Mouse (Mus musculus) G1E (cell line): ENCODE measurements around the gene Atf6. TPM values are rescaled to one million over a fixed set of nuclear protein-coding genes. Genes with fewer than 3 reads are reported as not detected.

Experiments used
- ATAC-seq: 2 replicates; pipeline ENCODE4 v1.8.0; 2016; ENCODE audit warnings: mild to moderate bottlenecking; ENCODE audit not compliant: insufficient number of reproducible peaks, poor library complexity, low FRiP score, severe bottlenecking; ENCODE audit errors: extremely low read depth
- DNase-seq: peaks from one replicate; pipeline ENCODE4 v3.0.0; 2012; ENCODE audit warnings: low spot score
- H3K27me3 ChIP-seq: 2 replicates; pipeline ENCODE4 v1.6.1; 2012; ENCODE audit warnings: mild to moderate bottlenecking, low read length, inconsistent platforms; ENCODE audit not compliant: insufficient read depth
- H3K36me3 ChIP-seq: replicated peaks from 2 replicates; pipeline ENCODE3; 2012; ENCODE audit warnings: mild to moderate bottlenecking, inconsistent platforms
- H3K4me1 ChIP-seq: 2 replicates; pipeline ENCODE4 v1.6.1; 2012; ENCODE audit warnings: low read depth, low read length, inconsistent platforms, mixed read lengths; ENCODE audit not compliant: insufficient read depth
- H3K4me3 ChIP-seq: 2 replicates; pipeline ENCODE4 v1.5.1; 2012; ENCODE audit warnings: low read depth, mild to moderate bottlenecking, inconsistent platforms, low read length, moderate library complexity, mixed read lengths
- H3K9me3 ChIP-seq: replicated peaks from 2 replicates; pipeline ENCODE4 v1.6.1; 2012; ENCODE audit warnings: inconsistent platforms
- CTCF ChIP-seq: IDR thresholded peaks from 2 replicates; pipeline ENCODE4 v1.5.1; 2012; ENCODE audit warnings: low read depth, low read length, inconsistent platforms, mixed read lengths
- GATA1 ChIP-seq: IDR thresholded peaks from 2 replicates; pipeline ENCODE4 v1.6.1; 2012; ENCODE audit warnings: borderline replicate concordance, low read length, inconsistent platforms, mixed read lengths
- GATA2 ChIP-seq: IDR thresholded peaks from 2 replicates; pipeline ENCODE4 v1.6.1; 2012; ENCODE audit warnings: low read depth, low read length, inconsistent platforms, borderline replicate concordance
- POLR2AphosphoS5 ChIP-seq: IDR thresholded peaks from 2 replicates; pipeline ENCODE4 v1.6.1; 2012; ENCODE audit warnings: low read depth, low read length, inconsistent platforms; ENCODE audit not compliant: insufficient replicate concordance
- TAL1 ChIP-seq: conservative IDR thresholded peaks from 2 replicates; pipeline ENCODE4 v1.6.1; 2012; ENCODE audit warnings: low read depth, low read length, inconsistent platforms, mixed read lengths
- polyA plus RNA-seq: library from polyadenylated mRNA; stranded (reverse); fragments of >175 nt; gene quantifications from 2 replicates; pipeline ENCODE4 v1.2.3, GENCODE M21; 2012
- total RNA-seq, 2 experiments: library from RNA; stranded (forward) in 1 of 2; stranded (reverse) in 1 of 2; fragments of 200-1000 nt in 1 of 2; fragments of >200 nt in 1 of 2; fragmentation: Nextera tagmentation in 1 of 2; gene quantifications; 2 replicates each; pipeline ENCODE4 v1.2.3; 2014 to 2017

Atf6 gene
- total and polyA plus RNA-seq, 3 experiments = 2.1 to 44.6 (median 22.7) TPM

DNA sequence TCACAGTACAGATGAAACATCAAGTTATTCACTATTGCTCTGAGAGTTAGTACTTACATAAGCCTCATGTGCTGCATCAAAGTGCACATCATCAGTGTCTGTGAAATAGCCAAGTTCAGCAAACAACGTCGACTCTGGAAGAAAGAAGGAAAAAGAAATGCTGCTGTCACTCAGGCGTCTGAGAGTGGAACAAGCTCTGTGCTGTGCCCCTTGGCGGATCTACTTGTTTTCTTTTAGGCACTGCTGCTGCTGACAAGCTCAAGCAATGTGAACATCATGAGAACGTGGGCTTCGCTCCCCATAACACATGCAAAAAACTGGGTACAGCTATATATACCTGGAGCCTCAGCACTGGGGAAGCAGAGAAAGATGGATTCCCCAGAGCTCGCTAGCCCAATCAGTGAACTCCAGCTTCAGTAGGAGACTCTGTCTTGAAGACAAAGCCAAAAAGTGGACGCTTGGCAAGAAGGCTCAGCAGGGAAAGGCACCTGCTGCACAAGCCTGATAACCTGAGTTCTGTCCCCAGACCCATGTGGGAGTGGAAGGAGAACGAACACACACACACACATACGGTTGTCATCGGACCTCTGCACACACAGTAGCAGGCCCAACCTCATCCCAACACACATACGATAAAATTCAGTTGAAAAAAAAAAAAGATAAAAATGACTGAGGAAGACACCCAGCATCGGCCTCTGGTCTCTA is 12.4 kb downstream of the Atf6 start:
- Histone ChIP-seq H3K36me3 (peaks cover 40% of the 10 kb centered on the region), H3K4me1 (peaks cover 31% of the 10 kb centered on the region), H3K27me3 (no peaks in the 10 kb centered on the region), H3K9me3 (no peaks in the 10 kb centered on the region), H3K4me3 (no peak overlapping the region)
- ATAC-seq = no peak
- no peak for DNase-seq
- no peak for TF ChIP-seq GATA1

DNA sequence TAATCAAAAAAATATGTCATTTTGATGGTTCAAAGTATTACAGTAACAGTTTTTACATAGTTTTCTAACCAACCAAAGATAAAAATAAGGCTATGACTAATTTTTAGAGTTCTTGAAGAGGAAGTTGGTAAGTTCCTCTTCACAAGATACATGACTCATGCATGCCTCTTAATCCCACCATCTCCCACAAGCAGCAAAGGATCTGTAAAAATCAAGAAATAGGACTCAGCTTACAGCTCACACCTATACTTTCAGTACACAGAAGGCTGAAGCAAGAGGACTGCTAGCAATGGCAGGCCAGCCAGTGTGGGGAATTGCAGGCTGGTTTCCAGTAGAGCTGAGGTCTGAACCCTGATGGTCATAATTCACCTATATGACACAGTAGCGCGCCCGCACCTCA is 14.0 kb downstream of the Atf6 start:
- Histone ChIP-seq H3K9me3 (no peaks in the 10 kb centered on the region), H3K4me1 (peaks cover 32% of the 10 kb centered on the region), H3K36me3 (peaks cover 51% of the 10 kb centered on the region), H3K27me3 (no peaks in the 10 kb centered on the region), H3K4me3 (no peak overlapping the region)
- peak; percentile 80 for ATAC-seq
- TF ChIP-seq GATA1 = no peak
- TF ChIP-seq GATA2 = no peak
- TF ChIP-seq CTCF = no peak
- TF ChIP-seq TAL1 = no peak
- no peak for TF ChIP-seq POLR2AphosphoS5
- DNase-seq = no peak

DNA sequence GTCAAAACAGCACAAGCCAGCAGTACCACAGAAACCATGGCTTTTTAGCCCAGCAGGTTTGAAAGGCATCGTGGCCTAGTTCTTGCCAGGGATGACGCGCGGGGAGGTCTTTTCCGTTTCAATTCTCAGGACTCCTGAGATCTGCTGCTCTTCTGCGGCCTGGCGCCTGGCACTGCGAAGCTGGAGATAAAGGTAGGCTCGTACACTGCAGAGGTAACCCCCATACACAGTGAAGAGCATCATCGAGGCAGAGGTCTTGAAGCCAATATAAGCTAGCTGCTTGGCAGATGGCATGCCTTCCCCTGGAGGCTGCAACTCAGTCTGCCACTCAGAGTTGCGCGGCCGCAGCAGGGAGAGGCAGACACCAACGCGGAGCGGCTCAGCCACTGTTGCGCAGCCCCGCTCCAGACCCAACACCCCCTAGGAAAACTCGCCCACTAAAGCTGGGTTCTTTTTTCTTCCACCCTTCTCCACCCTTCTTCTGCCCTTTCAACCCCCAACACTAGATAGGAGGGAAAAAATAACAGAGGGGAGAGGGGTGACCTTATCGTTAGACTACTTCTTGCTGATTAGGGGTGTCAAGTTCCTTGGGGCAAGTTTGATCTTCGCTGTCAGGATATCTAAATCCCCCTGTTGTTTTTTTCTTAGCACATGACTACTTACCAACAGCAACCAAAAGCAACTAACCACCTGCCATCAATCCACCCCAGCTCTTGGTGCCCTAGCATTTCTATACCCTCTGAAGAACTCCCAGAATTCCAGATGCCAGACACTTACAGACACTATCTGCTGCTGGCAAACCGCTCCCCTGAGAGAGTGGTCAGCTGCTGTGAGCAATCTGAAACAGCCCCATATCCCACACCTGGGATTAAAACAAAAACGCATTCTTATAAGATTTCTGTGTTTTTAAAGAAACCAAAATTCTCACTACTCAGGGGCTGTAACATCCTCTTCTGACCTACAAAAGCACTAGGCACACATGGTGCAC is 16.6 kb downstream of the Atf6 start:
- peaks cover 38% of the 10 kb centered on the region for H3K4me1 ChIP-seq
- ATAC-seq = no peak

GRCm38 (mm10) chr1:170850007-170850406 is 17.6 kb downstream of the Atf6 start:
- no peak for TF ChIP-seq GATA2
- TF ChIP-seq GATA1 = no peak
- no peak for TF ChIP-seq CTCF
- TF ChIP-seq TAL1 = no peak
- no peak for TF ChIP-seq POLR2AphosphoS5
- H3K9me3 ChIP-seq = no peaks in the 10 kb centered on the region
- H3K36me3 ChIP-seq = peaks cover 56% of the 10 kb centered on the region
- no peak for ATAC-seq
- no peaks in the 10 kb centered on the region for H3K27me3 ChIP-seq
- DNase-seq = no peak
- H3K4me1 ChIP-seq = peaks cover 42% of the 10 kb centered on the region
- H3K4me3 ChIP-seq = no peak overlapping the region

More for the DNA sequence above, 16.6 kb downstream of the Atf6 start:
- TF ChIP-seq GATA1 = no peak
- Histone ChIP-seq H3K4me3 (no peak overlapping the region; the same call in 1 of the 2 replicates), H3K9me3 (no peaks in the 10 kb centered on the region), H3K36me3 (peaks cover 59% of the 10 kb centered on the region), H3K27me3 (no peaks in the 10 kb centered on the region)
- no peak for DNase-seq

DNA sequence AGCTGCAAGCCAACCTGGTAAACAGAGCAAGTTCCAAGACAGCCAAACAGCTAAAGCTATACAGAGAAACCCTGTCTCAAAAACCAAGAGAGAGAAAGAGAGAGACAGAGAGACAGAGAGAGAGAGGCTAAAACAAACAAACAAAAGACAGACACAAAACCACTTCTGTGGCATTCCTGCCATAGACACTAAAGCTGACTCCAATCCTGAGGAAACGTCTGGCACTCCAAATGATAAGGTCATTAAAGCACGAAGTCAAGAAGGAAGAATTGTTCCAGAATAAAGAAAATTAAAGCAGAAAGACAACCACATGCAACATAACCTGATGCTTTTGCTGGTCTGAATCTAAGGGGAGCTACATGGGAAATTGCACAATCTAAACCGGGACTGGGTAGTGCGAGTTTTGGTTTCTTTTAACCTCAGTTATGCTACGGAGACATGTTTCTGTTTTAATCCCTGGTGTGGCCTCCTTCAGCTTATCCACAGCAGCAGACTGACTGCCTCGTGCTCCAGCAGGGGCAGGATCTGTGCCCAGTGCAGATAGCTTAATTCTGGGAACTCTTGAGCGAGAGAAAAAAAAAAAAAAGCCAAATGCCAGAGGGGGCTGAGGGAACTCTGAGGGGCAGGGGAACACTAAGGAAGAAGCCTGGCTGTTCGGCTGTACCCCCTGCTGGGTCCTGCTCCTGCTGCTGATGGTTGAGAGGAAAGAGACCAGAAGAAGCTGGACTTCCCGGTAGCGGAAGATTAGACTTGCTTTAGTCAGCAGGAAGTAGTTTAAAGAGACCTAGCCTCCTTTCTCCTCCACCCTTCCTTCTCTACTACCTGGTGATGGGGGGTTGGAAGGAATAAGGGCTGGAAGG is 21.9 kb downstream of the Atf6 start:
- H3K9me3 ChIP-seq = no peaks in the 10 kb centered on the region
- peaks cover 67% of the 10 kb centered on the region for H3K36me3 ChIP-seq
- TF ChIP-seq GATA1 (no peak), TAL1 (peak; percentile 56), CTCF (no peak)
- H3K4me3 ChIP-seq = peak overlapping the region; percentile 45; the same call in 1 of the 2 replicates
- peak; percentile 90 for ATAC-seq
- peak; percentile 34 for DNase-seq
- peaks cover 28% of the 10 kb centered on the region for H3K4me1 ChIP-seq
- no peaks in the 10 kb centered on the region for H3K27me3 ChIP-seq

GRCm38 (mm10) chr1:170844380-170844779 is 23.2 kb downstream of the Atf6 start:
- Histone ChIP-seq H3K9me3 (no peaks in the 10 kb centered on the region), H3K36me3 (peaks cover 66% of the 10 kb centered on the region), H3K4me1 (peaks cover 21% of the 10 kb centered on the region), H3K4me3 (no peak overlapping the region), H3K27me3 (no peaks in the 10 kb centered on the region)
- no peak for DNase-seq
- TF ChIP-seq POLR2AphosphoS5 = no peak
- no peak for ATAC-seq
